Mouse (Mus musculus) cerebral cortex, adult 2 months (tissue): Measurements from ENCODE around the gene Ung.

Experiments used
- WGBS: fragments of 180-500 bp; shearing (Covaris S2); methylation state at CpG from one replicate; pipeline ENCODE4 v1.1.7; 2018; 5-methylcytosine and 5-hydroxymethylcytosine counted together

The Ung gene

DNA sequence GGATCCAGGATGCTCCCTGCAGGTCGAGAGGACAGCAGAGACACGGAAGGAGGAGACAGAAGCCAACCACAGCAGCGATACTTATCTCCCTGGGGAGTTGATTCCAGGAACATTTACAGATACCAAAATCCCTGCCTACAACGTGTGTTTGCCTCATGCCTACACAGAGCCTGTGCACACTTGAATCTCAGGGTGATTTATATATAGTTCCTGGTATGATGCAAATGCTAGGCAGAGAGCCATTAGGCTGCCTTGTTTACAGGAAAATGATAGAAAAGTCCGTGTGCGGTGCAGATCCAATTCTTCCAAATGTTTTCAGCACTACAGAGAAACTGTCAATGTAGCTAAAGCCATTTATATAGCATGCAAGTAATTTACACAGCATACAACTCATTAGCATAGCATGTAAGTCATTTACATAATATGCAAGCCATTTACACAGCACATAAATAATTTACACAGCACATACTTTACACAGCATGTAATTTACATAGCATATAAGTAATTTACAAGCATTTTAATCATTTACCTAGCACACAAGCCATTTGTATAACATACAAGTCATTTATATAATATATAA, 33.0 kb downstream of the Ung start:
- 37% methylated on average over 6 of the region's 6 CpGs for WGBS

DNA sequence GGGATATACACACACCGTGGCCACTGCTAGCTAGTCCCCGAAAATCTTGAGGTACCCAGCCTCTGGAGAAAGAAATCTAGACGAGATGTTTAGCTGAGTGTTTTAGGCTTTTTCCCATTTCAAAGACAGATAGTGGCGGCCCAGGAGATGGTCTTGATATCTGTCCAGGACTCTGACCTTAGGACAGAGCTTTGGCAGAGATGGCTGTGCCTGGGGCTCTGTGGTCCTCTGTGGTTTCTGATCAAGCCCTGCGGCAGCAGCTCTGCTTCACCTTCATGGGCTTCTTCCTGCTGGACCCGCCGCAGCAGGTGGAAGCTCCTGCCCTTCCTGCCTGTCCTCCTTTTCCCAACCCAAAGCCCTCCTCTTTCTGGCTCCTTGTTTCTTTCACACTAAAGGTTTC, 40.2 kb downstream of the Ung start:
- 90% methylated on average over 7 of the region's 7 CpGs for whole genome bisulfite sequencing

DNA sequence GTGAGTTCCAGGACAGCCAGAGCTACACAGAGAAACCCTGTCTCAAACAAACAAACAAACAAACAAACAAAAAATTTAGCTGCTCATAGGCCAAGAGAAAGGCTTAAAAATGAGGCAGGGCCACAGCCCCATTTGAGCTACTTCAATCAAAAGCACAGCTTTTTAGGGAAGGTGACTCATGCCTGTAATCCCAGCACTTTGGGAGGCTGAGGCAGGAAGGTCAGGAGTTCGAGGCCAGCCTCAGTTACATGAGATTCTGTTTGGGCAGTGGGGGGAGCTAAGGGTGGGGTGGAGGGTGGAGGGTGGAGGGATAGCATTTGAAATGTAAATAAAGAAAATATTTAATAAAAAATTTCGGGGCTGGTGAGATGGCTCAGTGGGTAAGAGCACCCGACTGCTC, 42.8 kb downstream of the Ung start:
- WGBS = 93% methylated on average over 3 of the region's 3 CpGs

DNA sequence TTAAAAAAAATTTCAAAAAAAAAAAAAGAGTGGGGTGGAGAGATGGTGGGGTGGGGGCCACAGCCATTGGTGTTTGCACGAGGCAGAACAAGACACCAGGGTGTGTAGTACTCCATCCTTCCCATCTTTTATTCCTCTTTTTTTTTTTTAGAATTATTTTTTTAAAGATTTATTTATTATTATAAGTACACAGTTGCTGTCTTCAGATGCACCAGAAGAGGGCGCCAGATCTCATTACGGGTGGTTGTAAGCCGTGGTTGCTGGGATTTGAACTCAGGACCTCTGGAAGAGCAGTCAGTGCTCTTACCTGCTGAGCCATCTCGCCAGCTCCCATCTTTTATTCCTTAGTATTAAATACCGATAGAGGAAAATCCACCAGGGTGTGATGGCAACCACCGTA, 43.3 kb downstream of the Ung start:
- WGBS = 72% methylated on average over 7 of the region's 7 CpGs

DNA sequence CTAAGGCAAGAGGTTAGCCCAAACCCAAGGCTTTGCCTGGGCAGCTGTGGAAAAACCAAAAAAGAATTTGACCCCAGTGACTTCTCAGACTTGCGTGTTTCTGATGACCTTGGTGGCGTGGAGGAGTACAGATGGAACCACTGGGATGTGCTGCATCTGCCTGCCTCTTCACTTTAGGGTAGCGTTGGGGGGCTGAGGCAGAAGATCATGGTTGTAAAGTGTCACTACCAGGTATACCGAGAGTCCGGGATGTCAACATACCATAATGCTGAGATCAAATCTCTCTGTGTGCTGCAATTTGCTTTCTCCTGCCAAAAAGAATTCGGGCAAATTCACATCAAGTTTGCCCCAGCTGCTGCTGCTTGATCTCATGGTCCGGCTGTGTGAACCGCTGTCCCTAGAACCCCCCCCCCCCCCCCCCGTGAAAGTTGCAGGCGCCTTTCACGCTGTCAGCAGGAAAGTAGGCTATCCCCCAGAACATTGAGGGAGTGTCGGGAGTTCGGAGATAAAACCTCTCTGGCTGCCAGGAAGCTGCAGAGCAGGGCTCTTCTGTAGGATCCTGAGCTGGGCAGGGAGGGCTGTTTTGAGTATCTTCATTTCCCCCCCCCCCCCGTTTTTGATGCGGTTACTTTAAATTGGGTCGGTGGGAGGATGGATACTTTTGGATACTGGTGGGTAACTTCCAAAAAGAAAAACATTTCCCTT, 43.8 kb downstream of the Ung start:
- 22% methylated on average over 16 of the region's 16 CpGs for WGBS

DNA sequence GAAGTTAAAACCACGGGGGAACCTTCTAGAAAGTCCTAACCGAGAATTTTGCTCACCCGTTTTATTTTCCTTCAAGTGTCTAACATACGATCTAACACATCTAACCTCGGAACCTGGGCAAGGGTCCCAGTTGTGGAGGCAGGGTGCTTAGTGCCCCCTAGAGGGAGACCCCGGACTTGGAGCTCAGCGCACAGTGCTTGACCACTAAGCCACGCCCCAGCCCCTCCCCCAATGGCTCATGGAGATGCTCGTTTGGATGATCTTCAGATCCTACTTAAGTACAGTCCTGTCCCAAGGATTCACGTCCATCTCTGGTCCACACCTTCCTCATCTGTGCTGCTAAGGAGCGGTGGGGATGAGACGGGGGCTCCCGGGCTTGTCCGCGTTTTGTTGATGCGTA, 44.5 kb downstream of the Ung start:
- 18% methylated on average over 16 of the region's 16 CpGs for WGBS

DNA sequence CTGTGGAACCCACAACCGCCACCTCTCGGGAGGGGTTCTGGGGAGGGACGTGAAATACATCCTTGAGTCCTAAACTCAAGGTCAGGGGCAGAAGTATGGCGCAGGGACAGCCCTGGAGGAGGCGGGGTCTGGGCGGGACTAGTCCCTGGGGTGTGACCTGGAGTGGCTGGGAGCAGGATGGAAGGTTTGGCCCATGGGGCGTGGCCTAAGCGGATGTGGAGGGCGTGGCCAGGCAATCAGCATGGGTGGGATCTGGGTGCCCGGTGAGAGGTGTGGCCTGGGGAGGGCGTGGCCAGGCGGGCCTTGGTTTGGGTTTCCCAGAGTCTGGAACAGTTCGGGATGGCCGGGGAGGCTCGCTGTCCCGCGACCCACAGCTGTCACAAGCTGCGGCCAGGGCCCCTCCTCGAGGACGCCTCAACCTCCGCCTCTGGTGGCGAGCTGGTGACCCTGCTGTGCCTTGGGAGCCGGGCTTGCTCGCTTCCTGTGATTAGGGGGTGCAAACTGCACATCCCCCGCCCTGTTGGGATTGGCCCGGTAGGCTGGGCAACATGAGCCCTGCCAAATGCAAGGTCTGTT, 45.5 kb downstream of the Ung start:
- WGBS = 3% methylated on average over 25 of the region's 26 CpGs

DNA sequence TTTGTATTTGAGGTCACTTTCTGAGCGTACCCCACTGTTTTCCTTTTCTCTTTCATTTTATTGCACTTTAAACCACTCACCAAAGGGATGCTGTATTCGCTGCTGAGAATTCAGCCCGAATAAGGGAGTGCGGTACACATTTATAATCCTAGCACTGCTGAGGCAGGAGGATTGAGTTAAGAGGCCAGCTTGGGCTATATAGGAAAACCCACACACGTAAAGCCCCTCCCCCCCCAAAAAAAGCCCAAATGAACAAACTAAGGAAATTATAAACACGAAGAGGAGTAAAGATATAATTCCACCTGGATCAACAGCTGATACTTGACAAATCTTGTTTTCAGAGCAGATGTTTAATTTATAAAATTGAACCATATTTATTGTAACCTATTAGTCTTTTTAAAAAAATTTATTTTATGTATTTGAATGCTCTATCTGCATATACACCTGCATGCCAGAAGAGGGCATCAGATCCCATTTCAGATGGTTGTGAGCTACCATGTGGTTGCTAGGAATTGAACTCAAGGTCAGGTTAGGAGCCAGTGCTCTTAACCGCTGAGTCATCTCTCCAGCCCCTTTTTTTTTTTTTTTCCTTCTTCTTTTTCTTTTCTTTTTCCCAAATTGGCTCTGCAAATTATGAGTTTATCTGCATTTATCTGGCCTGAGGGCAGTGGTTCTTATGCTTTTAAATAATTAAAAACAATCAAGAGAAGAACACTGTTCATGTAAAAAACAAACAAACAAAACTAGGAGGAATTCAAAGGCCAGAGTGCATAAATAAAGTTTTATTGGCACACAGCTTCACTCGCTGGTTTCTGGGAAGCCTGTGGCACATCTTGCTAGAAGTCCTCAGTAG, 46.6 kb downstream of the Ung start:
- WGBS = 70% methylated on average over 8 of the region's 8 CpGs

DNA sequence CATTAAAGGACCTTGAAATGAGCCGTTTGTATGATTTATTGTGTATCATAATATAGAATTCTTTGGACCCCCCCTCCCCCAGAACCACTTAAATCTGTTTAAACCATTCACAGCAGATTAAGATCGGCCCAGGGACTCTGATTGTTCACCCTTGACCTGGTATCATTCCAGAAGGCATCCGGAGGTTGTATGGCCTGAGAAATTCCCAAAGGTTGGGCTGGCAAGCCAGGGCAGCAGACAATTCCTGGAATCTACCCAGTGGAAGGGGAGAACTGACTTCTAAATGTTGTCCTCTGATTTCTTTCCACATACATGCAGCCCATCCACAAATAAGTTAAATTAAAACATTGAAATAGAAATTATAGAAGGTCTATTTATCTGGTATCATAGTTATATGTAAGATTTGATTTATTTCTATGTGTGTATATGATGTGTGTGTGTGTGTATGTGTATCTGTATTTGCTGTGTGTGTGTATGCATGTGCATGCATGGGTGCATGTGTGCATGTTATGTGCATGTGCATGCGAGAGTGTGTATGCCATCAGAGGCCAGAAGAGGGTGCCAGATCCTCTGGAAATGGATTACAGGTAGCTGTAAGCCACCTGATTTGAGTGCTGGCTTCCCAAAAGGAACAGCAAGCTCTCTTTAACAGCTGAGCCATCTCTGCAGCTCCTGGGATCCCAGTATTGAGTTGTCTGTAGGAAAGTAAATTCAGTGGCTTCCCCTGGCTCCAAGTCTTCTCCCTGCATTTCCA, 48.0 kb downstream of the Ung start:
- WGBS = 86% methylated on average over 4 of the region's 4 CpGs

DNA sequence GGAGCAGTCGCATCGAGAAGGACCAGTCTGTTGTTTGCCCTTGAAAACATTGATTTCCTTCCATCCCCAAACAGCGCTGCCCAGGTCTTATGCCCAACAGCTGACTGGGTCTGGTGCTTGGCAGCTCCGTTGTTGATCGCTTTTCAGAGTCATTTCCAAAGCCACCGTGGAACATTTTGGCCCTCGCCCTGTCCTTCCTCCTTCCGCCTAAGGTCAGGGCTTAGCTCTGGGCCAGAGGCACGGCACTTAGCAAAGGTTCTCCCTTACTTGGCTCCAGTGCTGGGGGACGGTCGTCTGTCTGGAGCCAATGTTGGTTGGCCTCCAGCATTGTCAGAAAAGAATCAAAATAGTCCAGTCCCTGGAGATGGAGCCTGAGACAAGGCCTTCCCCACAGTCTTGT, 49.4 kb downstream of the Ung start:
- WGBS = 77% methylated on average over 11 of the region's 11 CpGs

DNA sequence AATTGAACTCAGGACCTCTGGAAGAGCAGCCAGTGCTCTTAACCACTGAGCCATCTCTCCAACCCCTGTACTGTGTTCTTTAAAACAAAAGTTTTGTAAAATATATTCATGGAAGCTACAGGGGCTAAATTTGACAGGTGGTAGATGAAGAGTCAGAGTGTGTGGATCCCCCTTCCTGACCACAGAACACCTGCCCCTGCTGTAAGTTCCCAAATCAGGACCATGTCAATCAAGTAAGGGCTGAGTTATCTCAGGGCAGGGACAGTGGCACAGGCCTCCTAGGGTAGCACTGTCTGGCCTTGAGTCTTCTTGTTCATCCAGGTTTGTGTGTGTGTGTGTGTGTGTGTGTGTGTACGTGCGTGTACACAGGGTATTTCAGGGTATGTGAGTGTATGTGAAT, 53.3 kb downstream of the Ung start:
- WGBS = 97% methylated on average over 2 of the region's 2 CpGs

DNA sequence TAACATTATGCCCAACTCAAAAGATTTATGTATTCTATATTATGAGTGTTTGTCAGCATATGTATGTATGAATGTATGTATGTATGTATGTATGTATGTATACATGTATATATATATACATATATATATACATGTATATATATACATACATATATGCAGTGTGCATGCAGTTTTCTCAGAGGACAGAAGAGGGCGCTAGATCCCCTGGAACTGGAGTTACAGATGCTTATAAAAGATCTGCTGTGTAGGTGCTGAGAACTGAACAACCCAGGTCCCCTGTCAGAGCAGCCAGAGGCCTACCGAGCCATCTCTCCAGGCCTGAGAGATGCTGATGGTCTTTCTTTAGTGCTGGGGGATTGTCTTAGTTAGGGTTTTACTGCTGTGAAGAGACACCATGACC, 56.9 kb downstream of the Ung start:
- 80% methylated on average over 2 of the region's 2 CpGs for WGBS
